Mouse (Mus musculus) limb, embryonic 11.5 days (tissue): ENCODE data around the gene Nhp2. TPM values are rescaled to one million over a fixed set of nuclear protein-coding genes. Genes with fewer than 3 reads are reported as not detected.

Source experiments
- ATAC-seq: fragments of 200-750 bp; cut with Nextera tagmentation; 2 replicates; pipeline ENCODE4 v1.8.0; 2017; ENCODE audit warnings: low read depth; ENCODE audit not compliant: insufficient number of reproducible peaks, low FRiP score, low TSS enrichment
- DNase-seq: peaks from one replicate; pipeline ENCODE4 v3.0.0-alpha.2; 2015; ENCODE audit warnings: low spot score
- H3K27ac ChIP-seq: fragments of 300-500 bp; sonication (generic); replicated peaks from 2 replicates; pipeline ENCODE4 v1.5.1; 2014; ENCODE audit warnings: low read depth, mild to moderate bottlenecking, low read length
- H3K27me3 ChIP-seq: fragments of 300-500 bp; sonication (generic); 2 replicates; pipeline ENCODE4 v1.6.1; 2014; ENCODE audit warnings: mild to moderate bottlenecking, low read length, mixed read lengths; ENCODE audit not compliant: control insufficient read depth, insufficient read depth
- H3K36me3 ChIP-seq: fragments of 300-500 bp; sonication (generic); 2 replicates; pipeline ENCODE4 v1.6.1; 2014; ENCODE audit warnings: mild to moderate bottlenecking, low read length, moderate library complexity, mixed read lengths; ENCODE audit not compliant: control insufficient read depth, insufficient read depth
- H3K4me1 ChIP-seq: fragments of 300-500 bp; sonication (generic); 2 replicates; pipeline ENCODE4 v1.6.1; 2014; ENCODE audit warnings: low read length, mixed read lengths; ENCODE audit not compliant: control insufficient read depth, insufficient read depth
- H3K4me2 ChIP-seq: fragments of 300-500 bp; sonication (generic); 2 replicates; pipeline ENCODE4 v1.6.1; 2014; ENCODE audit warnings: low read depth, mild to moderate bottlenecking, moderate library complexity; ENCODE audit not compliant: severe bottlenecking
- H3K4me3 ChIP-seq: fragments of 300-500 bp; sonication (generic); 2 replicates; pipeline ENCODE4 v1.5.1; 2014; ENCODE audit warnings: low read depth, low read length
- H3K9ac ChIP-seq: fragments of 300-500 bp; sonication (generic); 2 replicates; pipeline ENCODE4 v1.6.1; 2014; ENCODE audit warnings: mild to moderate bottlenecking, low read length
- H3K9me3 ChIP-seq: fragments of 300-500 bp; sonication (generic); 2 replicates; pipeline ENCODE4 v1.6.1; 2016; ENCODE audit warnings: low read length; ENCODE audit not compliant: control insufficient read depth
- WGBS: fragments of 180-500 bp; shearing (Covaris S2); extraction: QIAGEN DNeasy Blood & Tissue Kit; methylation state at CpG from one replicate; pipeline ENCODE4 v1.1.7; 2014; 5-methylcytosine and 5-hydroxymethylcytosine counted together
- polyA plus RNA-seq: library from polyadenylated mRNA; unstranded; fragments of >200 nt; fragmentation: Nextera tagmentation; extraction: Ambion mirVana; gene quantifications from 2 replicates; pipeline ENCODE4 v1.2.1, GENCODE M21; 2014

Nhp2 gene
- polyA plus RNA-seq, 1 experiment from 2014 or later = 181 TPM

- Histone ChIP-seq H3K4me3 (no peak overlapping the region), H3K27me3 (no peaks in the 10 kb centered on the region), H3K9me3 (no peaks in the 10 kb centered on the region), H3K4me1 (peaks cover 11% of the 10 kb centered on the region), H3K27ac (no peak overlapping the region), H3K36me3 (peaks cover 25% of the 10 kb centered on the region), H3K9ac (no peak overlapping the region), H3K4me2 (no peak overlapping the region)
- DNase-seq (peak; percentile 33), ATAC-seq (no peak)
- WGBS = 94% methylated on average over 13 of the region's 13 CpGs
These were observed 33.1 kb upstream of the Nhp2 start for GRCm38 (mm10) chr11:51586411-51586810.

- Histone ChIP-seq H3K4me2 (no peak overlapping the region), H3K27me3 (no peaks in the 10 kb centered on the region), H3K9me3 (no peaks in the 10 kb centered on the region), H3K9ac (no peak overlapping the region), H3K4me1 (peaks cover 11% of the 10 kb centered on the region), H3K36me3 (peaks cover 30% of the 10 kb centered on the region), H3K4me3 (no peak overlapping the region), H3K27ac (no peak overlapping the region)
- no peak for ATAC-seq
- 100% methylated on average over 1 of the region's 1 CpGs for WGBS
- no peak for DNase-seq
These were observed 32.5 kb upstream of the Nhp2 start for GRCm38 (mm10) chr11:51587059-51587458.

GRCm38 (mm10) chr11:51588833-51589232 is 30.7 kb upstream of the Nhp2 start:
- WGBS = 94% methylated on average over 3 of the region's 3 CpGs
- no peak for ATAC-seq
- peaks cover 42% of the 10 kb centered on the region for H3K36me3 ChIP-seq

GRCm38 (mm10) chr11:51590002-51590401 is 29.5 kb upstream of the Nhp2 start:
- no peak overlapping the region for H3K9ac ChIP-seq
- peaks cover 5% of the 10 kb centered on the region for H3K4me1 ChIP-seq
- DNase-seq (no peak), ATAC-seq (no peak)
- H3K9me3 ChIP-seq = no peaks in the 10 kb centered on the region
- H3K4me3 ChIP-seq = no peak overlapping the region
- no peak overlapping the region for H3K27ac ChIP-seq
- H3K4me2 ChIP-seq = no peak overlapping the region
- H3K36me3 ChIP-seq = peaks cover 44% of the 10 kb centered on the region
- no peaks in the 10 kb centered on the region for H3K27me3 ChIP-seq

More at GRCm38 (mm10) chr11:51588833-51589232, 30.7 kb upstream of the Nhp2 start:
- Histone ChIP-seq H3K27me3 (no peaks in the 10 kb centered on the region), H3K4me1 (peaks cover 10% of the 10 kb centered on the region), H3K27ac (no peak overlapping the region), H3K4me3 (no peak overlapping the region), H3K4me2 (no peak overlapping the region), H3K9ac (no peak overlapping the region), H3K9me3 (no peaks in the 10 kb centered on the region)
- DNase-seq = no peak

- H3K27ac ChIP-seq = no peak overlapping the region
- peaks cover 44% of the 10 kb centered on the region for H3K36me3 ChIP-seq
- H3K9ac ChIP-seq = no peak overlapping the region
- ATAC-seq = no peak
- no peak for DNase-seq
- no peak overlapping the region for H3K4me2 ChIP-seq
- H3K4me3 ChIP-seq = no peak overlapping the region
- H3K9me3 ChIP-seq = no peaks in the 10 kb centered on the region
- H3K27me3 ChIP-seq = no peaks in the 10 kb centered on the region
- H3K4me1 ChIP-seq = no peaks in the 10 kb centered on the region
- WGBS = 82% methylated on average over 7 of the region's 7 CpGs
These were observed 28.4 kb upstream of the Nhp2 start for GRCm38 (mm10) chr11:51591168-51591567.

- no peak overlapping the region for H3K4me3 ChIP-seq
- H3K4me2 ChIP-seq = no peak overlapping the region
- H3K9ac ChIP-seq = no peak overlapping the region
- no peaks in the 10 kb centered on the region for H3K9me3 ChIP-seq
- no peak for ATAC-seq
- peaks cover 44% of the 10 kb centered on the region for H3K36me3 ChIP-seq
- no peak overlapping the region for H3K27ac ChIP-seq
- DNase-seq = no peak
- H3K4me1 ChIP-seq = no peaks in the 10 kb centered on the region
- H3K27me3 ChIP-seq = no peaks in the 10 kb centered on the region
- 93% methylated on average over 7 of the region's 7 CpGs for WGBS
These were observed 27.6 kb upstream of the Nhp2 start for GRCm38 (mm10) chr11:51591915-51592314.

GRCm38 (mm10) chr11:51593368-51593767 is 26.2 kb upstream of the Nhp2 start:
- Histone ChIP-seq H3K27me3 (no peaks in the 10 kb centered on the region), H3K27ac (no peak overlapping the region), H3K4me1 (no peaks in the 10 kb centered on the region), H3K36me3 (peaks cover 46% of the 10 kb centered on the region), H3K9me3 (no peaks in the 10 kb centered on the region), H3K4me3 (no peak overlapping the region), H3K9ac (no peak overlapping the region), H3K4me2 (no peak overlapping the region)
- ATAC-seq (no peak), DNase-seq (no peak)
- 96% methylated on average over 4 of the region's 4 CpGs for WGBS

GRCm38 (mm10) chr11:51593849-51594248 is 25.7 kb upstream of the Nhp2 start:
- no peak overlapping the region for H3K4me2 ChIP-seq
- no peak for ATAC-seq
- H3K9me3 ChIP-seq = no peaks in the 10 kb centered on the region
- 92% methylated on average over 6 of the region's 6 CpGs for WGBS
- H3K27ac ChIP-seq = no peak overlapping the region
- no peak overlapping the region for H3K9ac ChIP-seq
- peaks cover 47% of the 10 kb centered on the region for H3K36me3 ChIP-seq
- H3K4me3 ChIP-seq = no peak overlapping the region
- H3K4me1 ChIP-seq = no peaks in the 10 kb centered on the region
- no peak for DNase-seq
- no peaks in the 10 kb centered on the region for H3K27me3 ChIP-seq

GRCm38 (mm10) chr11:51594715-51595350 is 24.7 kb upstream of the Nhp2 start:
- Histone ChIP-seq H3K27me3 (no peaks in the 10 kb centered on the region), H3K36me3 (peaks cover 49% of the 10 kb centered on the region), H3K27ac (no peak overlapping the region), H3K4me2 (no peak overlapping the region), H3K4me1 (no peaks in the 10 kb centered on the region), H3K4me3 (no peak overlapping the region), H3K9me3 (no peaks in the 10 kb centered on the region), H3K9ac (no peak overlapping the region)
- ATAC-seq = no peak
- DNase-seq = no peak
- 85% methylated on average over 3 of the region's 3 CpGs for WGBS
